Comparison of ENCODE assay signal across 9 mouse cellular contexts in genomic region chr3:106001416-106002370, GRCm38 (mm10). TPM values are rescaled to one million over a fixed set of nuclear protein-coding genes. Genes with fewer than 3 reads are reported as not detected.
DNase-seq lines count a peak whose midpoint lies in the region; ATAC-seq lines count a peak whose summit lies in the region.
"Had no signal": no experiment of that assay in that cellular context is flagged by ENCODE, and none has a peak within 500 bp of the region (broad histone marks: within the 10 kb centered on the region; RNA-seq: fewer than 3 reads in every experiment).

No protein-coding gene starts in this region.

- peak overlapping the region; percentile 7; the same call in 1 of the 2 replicates for H3K4me3 ChIP-seq in embryonic facial prominence, embryonic 15.5 days (replicated peaks)

- no peaks in the 10 kb centered on the region for H3K9me3 ChIP-seq in embryonic facial prominence, embryonic 15.5 days (replicated peaks)

- DNase-seq in spleen, adult 12 weeks (ENCODE audit: low spot score): peak; percentile 37
- no peak for DNase-seq in spleen, postnatal 4 days (ENCODE audit: low spot score in 2 of 2)
- DNase-seq in hindlimb bud, embryonic 11.5 days (ENCODE audit: extremely low spot score, low read depth, low spot score): peak; percentile 67
- peak; percentile 7 to 38 for DNase-seq in left cerebral cortex, adult 8-10 months (ENCODE audit: low spot score in 2 of 2)
- DNase-seq in lung, postnatal 4 days: peak; percentile 30 to 60
- DNase-seq in right cerebral cortex, postnatal 10 days (ENCODE audit: low spot score in 2 of 2): peak; percentile 54 to 60
- DNase-seq in gastrocnemius, postnatal 10 days: no peak

- 10% methylated on average over 16 of the region's 17 CpGs for WGBS in embryonic facial prominence, embryonic 15.5 days

- no peak overlapping the region for H3K27ac ChIP-seq in embryonic facial prominence, embryonic 15.5 days (replicated peaks)

- peak overlapping the region; percentile 19 for H3K4me2 ChIP-seq in embryonic facial prominence, embryonic 15.5 days (replicated peaks)

- peaks cover 7% of the 10 kb centered on the region for H3K4me1 ChIP-seq in embryonic facial prominence, embryonic 15.5 days

- no peaks in the 10 kb centered on the region; the same call in 1 of the 2 replicates for H3K27me3 ChIP-seq in embryonic facial prominence, embryonic 15.5 days

- peak; percentile 87 for ATAC-seq in embryonic facial prominence, embryonic 15.5 days (ENCODE audit: insufficient number of reproducible peaks, low FRiP score, low TSS enrichment, low read depth)

- H3K9ac ChIP-seq in embryonic facial prominence, embryonic 15.5 days: no peak overlapping the region

- no peaks in the 10 kb centered on the region for H3K36me3 ChIP-seq in embryonic facial prominence, embryonic 15.5 days

RNA-seq across cellular contexts. Expression of gene Pifo, which starts 12.8 kb away (rescaled TPM):
- polyA plus RNA-seq in embryonic facial prominence, embryonic 15.5 days (2015; fragmentation: Nextera tagmentation; extraction: Ambion mirVana): 17.7 and 35.0 TPM in 2 replicates
- total RNA-seq in left cerebral cortex, adult 8-10 months (2022): 1 to 10 TPM in 1 of 4 experiments, under 1 TPM in 3; 0.42 to 1.0 (median 0.47) TPM
- not detected for total RNA-seq in gastrocnemius, postnatal 10 days (2021)
- total RNA-seq: adrenal gland, postnatal 36 days had no signal

RNA-seq across cellular contexts. Expression of gene Ovgp1, which starts 28.2 kb away (rescaled TPM):
- polyA plus RNA-seq in embryonic facial prominence, embryonic 15.5 days (2015; fragmentation: Nextera tagmentation; extraction: Ambion mirVana): 0.92 and 1.5 TPM in 2 replicates
- 1 to 10 TPM; 1.7 to 3.3 (median 2.1) TPM for total RNA-seq in left cerebral cortex, adult 8-10 months (2022)
- 1 to 10 TPM in 1 of 2 experiments, under 1 TPM in 1; 0.49 to 1.7 TPM for total RNA-seq in gastrocnemius, postnatal 10 days (2021)

RNA-seq across cellular contexts. Expression of gene Chil5, which starts 30.9 kb away (rescaled TPM):
- polyA plus RNA-seq in embryonic facial prominence, embryonic 15.5 days (2015; fragmentation: Nextera tagmentation; extraction: Ambion mirVana): 0.16 TPM in 1 of 2 replicates, not detected in the other
- total RNA-seq in left cerebral cortex, adult 8-10 months (2022): not detected
- not detected for total RNA-seq in gastrocnemius, postnatal 10 days (2021)
- total RNA-seq: adrenal gland, postnatal 36 days had no signal

RNA-seq across cellular contexts. Expression of gene Atp5f1, which starts 41.8 kb away (rescaled TPM):
- polyA plus RNA-seq in embryonic facial prominence, embryonic 15.5 days (2015; fragmentation: Nextera tagmentation; extraction: Ambion mirVana): 380 and 404 TPM in 2 replicates
- total RNA-seq in left cerebral cortex, adult 8-10 months (2022): 100 to 1,000 TPM; 248 to 269 (median 257) TPM
- 100 to 1,000 TPM; 528 to 633 TPM for total RNA-seq in gastrocnemius, postnatal 10 days (2021)

RNA-seq across cellular contexts. Expression of gene Wdr77, which starts 42.5 kb away (rescaled TPM):
- polyA plus RNA-seq in embryonic facial prominence, embryonic 15.5 days (2015; fragmentation: Nextera tagmentation; extraction: Ambion mirVana): 110 and 122 TPM in 2 replicates
- 10 to 100 TPM; 45.0 to 54.3 (median 52.6) TPM for total RNA-seq in left cerebral cortex, adult 8-10 months (2022)
- 10 to 100 TPM; 36.0 to 40.6 TPM for total RNA-seq in gastrocnemius, postnatal 10 days (2021)

Comparison
In these comparisons a context has a peak if more than half of its experiments do, and no peak if none do; other contexts are left out.
1. DNase-seq: peak in spleen, adult 12 weeks (single experiment), hindlimb bud, embryonic 11.5 days (single experiment), left cerebral cortex, adult 8-10 months (2 of 2), lung, postnatal 4 days (2 of 2) and right cerebral cortex, postnatal 10 days (2 of 2); none in spleen, postnatal 4 days (0 of 2) and gastrocnemius, postnatal 10 days (single experiment).